Mouse (Mus musculus) adrenal gland, postnatal 14 days (tissue): ENCODE data around the gene Dpp4. TPM values are rescaled to one million over a fixed set of nuclear protein-coding genes. Genes with fewer than 3 reads are reported as not detected.

ENCODE experiments used
- DNase-seq: peaks from one replicate; pipeline ENCODE4 v3.0.0; 2021; ENCODE audit warnings: mixed read lengths
- long read RNA-seq, 2 experiments: library from polyadenylated mRNA; stranded (forward); transcript quantifications; one replicate each; pipeline ENCODE4 v2.0.0; 2021
- total RNA-seq: library from RNA; stranded (reverse); gene quantifications from 2 replicates; pipeline ENCODE4 v1.2.3, GENCODE M21; 2021

The Dpp4 gene
- total RNA-seq: 9.0 and 12.4 TPM in 2 replicates
- long read RNA-seq, experiment 1, full-length matches to known transcripts: 3 of 4 reads
- long read RNA-seq, experiment 1, partial matches to known transcripts: 0 of 4 reads
- long read RNA-seq, experiment 1, other reads (novel, unspliced or antisense): 1 of 4 reads
- long read RNA-seq, experiment 2, full-length matches to known transcripts: 6 of 6 reads
- long read RNA-seq, experiment 2, partial matches to known transcripts: 0 of 6 reads
- long read RNA-seq, experiment 2, other reads (novel, unspliced or antisense): 0 of 6 reads

- no peak for DNase-seq
These were observed at the start of gene Dpp4 for GRCm38 (mm10) chr2:62412081-62412821. Dpp4 (minus strand) TSS chr2:62412231.

- no peak for DNase-seq
These were observed 48.9 kb upstream of the Dpp4 start for GRCm38 (mm10) chr2:62460815-62461450.

- DNase-seq: peak; percentile 9
These were observed 48.2 kb upstream of the Dpp4 start for GRCm38 (mm10) chr2:62460231-62460710.

- no peak for DNase-seq
These were observed 47.5 kb upstream of the Dpp4 start for GRCm38 (mm10) chr2:62459241-62460174.

GRCm38 (mm10) chr2:62458070-62458469, 46.0 kb upstream of the Dpp4 start:
- DNase-seq: no peak

- no peak for DNase-seq
These were observed 43.0 kb upstream of the Dpp4 start for GRCm38 (mm10) chr2:62454991-62455390.

GRCm38 (mm10) chr2:62454033-62454432, 42.0 kb upstream of the Dpp4 start:
- no peak for DNase-seq

GRCm38 (mm10) chr2:62450364-62450763, 38.3 kb upstream of the Dpp4 start:
- DNase-seq: no peak

GRCm38 (mm10) chr2:62449692-62450346, 37.8 kb upstream of the Dpp4 start:
- no peak for DNase-seq

GRCm38 (mm10) chr2:62440802-62441544, 28.9 kb upstream of the Dpp4 start:
- DNase-seq: peak; percentile 32

- no peak for DNase-seq
These were observed 28.1 kb upstream of the Dpp4 start for GRCm38 (mm10) chr2:62440083-62440482.

GRCm38 (mm10) chr2:62431245-62431795, 19.3 kb upstream of the Dpp4 start:
- no peak for DNase-seq

GRCm38 (mm10) chr2:62425941-62426340, 13.9 kb upstream of the Dpp4 start:
- DNase-seq: peak; percentile 16

- DNase-seq: no peak
These were observed 11.3 kb upstream of the Dpp4 start for GRCm38 (mm10) chr2:62423343-62423776.

- DNase-seq: no peak
These were observed 10.7 kb upstream of the Dpp4 start for GRCm38 (mm10) chr2:62422515-62423342.

GRCm38 (mm10) chr2:62421229-62421628, 9.2 kb upstream of the Dpp4 start:
- no peak for DNase-seq

- no peak for DNase-seq
These were observed 8.0 kb upstream of the Dpp4 start for GRCm38 (mm10) chr2:62420045-62420444.

GRCm38 (mm10) chr2:62417233-62417632, 5.2 kb upstream of the Dpp4 start:
- DNase-seq: no peak
